Mouse (Mus musculus) cerebral cortex, adult 2 months (tissue): ENCODE results near the gene Sdf4.

ENCODE experiments used
- WGBS: fragments of 180-500 bp; shearing (Covaris S2); methylation state at CpG from one replicate; pipeline ENCODE4 v1.1.7; 2018; 5-methylcytosine and 5-hydroxymethylcytosine counted together

The Sdf4 gene

DNA sequence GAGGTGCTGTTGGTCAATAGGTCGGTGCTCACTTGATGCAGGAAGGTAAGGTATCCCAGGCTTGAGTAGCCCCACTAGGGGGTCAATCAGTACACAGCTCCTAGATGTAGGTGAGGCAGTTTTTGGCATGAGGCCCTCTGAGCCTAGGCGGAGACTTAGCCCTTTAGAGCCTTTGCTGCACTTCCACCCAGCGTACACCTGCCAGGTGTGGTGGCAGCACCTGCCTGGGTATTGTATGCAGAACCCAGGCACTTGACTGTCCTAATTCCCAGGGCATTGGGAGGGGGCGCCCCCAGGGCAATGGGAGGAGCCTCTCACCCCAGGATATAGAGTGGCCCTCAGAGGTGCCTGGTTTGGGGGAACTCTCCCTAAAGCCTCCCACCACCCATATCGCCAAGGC, 62.5 kb downstream of the Sdf4 start:
- WGBS: 92% methylated on average over 5 of the region's 5 CpGs

DNA sequence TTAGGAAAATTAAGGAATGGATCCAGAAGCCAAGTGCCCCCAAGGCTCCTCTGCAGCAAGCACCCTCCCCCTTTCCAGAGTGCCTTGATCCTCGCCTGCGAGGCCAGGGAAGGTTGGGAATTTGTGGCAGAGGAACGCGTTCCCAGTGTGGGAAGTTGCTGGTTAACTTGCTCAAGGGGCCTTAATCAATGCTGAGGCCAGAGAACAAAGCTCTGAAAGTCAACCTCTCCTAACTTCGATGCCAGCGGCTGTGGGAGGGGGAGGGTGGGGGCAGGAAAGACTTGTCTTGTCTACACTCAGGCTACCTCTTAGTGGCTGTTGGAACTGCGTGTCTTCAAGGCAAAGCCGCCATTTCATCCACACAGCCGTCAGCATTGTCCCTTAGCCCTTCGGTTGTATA, 65.0 kb downstream of the Sdf4 start:
- 74% methylated on average over 10 of the region's 10 CpGs for WGBS

DNA sequence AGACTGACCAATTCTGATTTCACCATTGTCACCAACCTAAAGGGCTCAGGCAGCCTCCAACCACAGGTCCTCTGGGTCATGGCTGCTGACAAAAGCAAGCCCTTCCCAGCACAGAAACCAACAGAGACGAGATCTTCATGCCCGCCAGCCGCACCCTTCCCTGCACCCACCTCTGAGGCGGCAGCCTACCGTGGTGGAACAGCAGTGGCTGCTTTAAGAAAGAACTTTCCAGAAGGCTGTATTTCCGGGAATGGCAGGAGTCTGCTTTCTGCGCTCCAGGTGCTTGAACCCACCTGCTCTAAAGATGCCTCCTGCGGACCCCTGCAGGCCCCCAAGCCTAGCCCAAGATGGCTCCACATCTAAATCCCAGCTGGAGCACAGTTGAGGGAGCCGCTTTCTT, 66.2 kb downstream of the Sdf4 start:
- WGBS: 74% methylated on average over 9 of the region's 9 CpGs

DNA sequence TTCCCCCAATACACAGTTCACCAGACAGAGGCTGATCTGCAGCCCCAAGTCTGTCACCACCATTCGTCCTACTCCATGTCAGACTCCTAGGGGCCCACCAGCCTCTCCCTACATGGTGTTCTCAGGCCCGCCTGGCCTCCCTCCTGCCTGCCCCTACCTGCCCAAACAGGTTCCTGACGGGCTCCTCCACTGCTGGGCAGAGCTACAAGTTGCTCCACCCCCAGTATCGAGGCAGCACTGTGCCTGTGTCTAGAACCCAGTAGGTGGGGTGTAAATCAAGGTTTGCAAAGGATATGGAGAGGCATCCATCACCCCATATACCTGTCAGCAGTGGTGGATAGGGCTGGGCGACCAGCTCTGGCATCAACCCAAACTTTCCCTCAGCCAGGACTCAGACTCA, 66.6 kb downstream of the Sdf4 start, which contains the start of gene Ttll10:
Gene Ttll10, minus strand, starts transcription at position 154 of the 400 bp plus-strand sequence.
- 68% methylated on average over 5 of the region's 5 CpGs for WGBS

DNA sequence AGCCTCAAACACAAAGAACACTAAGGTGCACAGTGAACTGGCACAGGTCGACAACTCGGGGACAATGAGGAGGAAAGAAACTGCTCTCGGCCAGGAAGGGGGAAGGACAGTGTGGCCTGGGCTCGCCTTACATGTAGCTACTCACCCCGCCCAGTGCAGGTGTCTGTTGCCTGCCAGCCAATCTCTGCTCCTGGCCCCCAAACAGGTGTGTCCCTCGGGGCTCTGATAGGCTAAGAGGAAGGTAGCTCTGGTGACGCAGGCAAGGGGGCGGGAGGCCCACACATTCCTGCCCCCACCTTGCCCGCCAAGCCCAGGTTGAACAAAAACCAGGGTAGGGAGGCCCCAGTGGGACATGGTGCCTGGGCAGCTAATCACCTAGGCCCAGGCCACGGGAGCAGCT, 67.0 kb downstream of the Sdf4 start:
- WGBS: 68% methylated on average over 10 of the region's 10 CpGs
